Mouse (Mus musculus) G1E (cell line): Measurements from ENCODE around the gene Zfp46.

Experiments
- CTCF ChIP-seq: IDR thresholded peaks from 2 replicates; pipeline ENCODE4 v1.5.1; 2012; ENCODE audit warnings: low read depth, low read length, inconsistent platforms, mixed read lengths
- GATA1 ChIP-seq: IDR thresholded peaks from 2 replicates; pipeline ENCODE4 v1.6.1; 2012; ENCODE audit warnings: borderline replicate concordance, low read length, inconsistent platforms, mixed read lengths
- POLR2AphosphoS5 ChIP-seq: IDR thresholded peaks from 2 replicates; pipeline ENCODE4 v1.6.1; 2012; ENCODE audit warnings: low read depth, low read length, inconsistent platforms; ENCODE audit not compliant: insufficient replicate concordance
- TAL1 ChIP-seq: conservative IDR thresholded peaks from 2 replicates; pipeline ENCODE4 v1.6.1; 2012; ENCODE audit warnings: low read depth, low read length, inconsistent platforms, mixed read lengths

GRCm38 (mm10) chr4:136317667-136318066 is 33.2 kb downstream of the Zfp46 start:
- no peak for TF ChIP-seq TAL1
- no peak for TF ChIP-seq CTCF
- no peak for TF ChIP-seq GATA1
- TF ChIP-seq POLR2AphosphoS5 = no peak
